Mouse (Mus musculus) liver, embryonic 11.5 days (tissue): Measurements from ENCODE around the gene Lbx1. TPM values are rescaled to one million over a fixed set of nuclear protein-coding genes. Genes with fewer than 3 reads are reported as not detected.

Experiments used
- ATAC-seq: fragments of 200-750 bp; cut with Nextera tagmentation; replicated peaks from 2 replicates; pipeline ENCODE4 v1.8.0; 2017; ENCODE audit warnings: moderate number of reproducible peaks, mild to moderate bottlenecking, moderate TSS enrichment, moderate library complexity; ENCODE audit not compliant: low FRiP score
- DNase-seq: peaks from one replicate; pipeline ENCODE4 v3.0.0-alpha.2; 2017; ENCODE audit warnings: low spot score
- H3K27ac ChIP-seq: fragments of 300-500 bp; sonication (generic); 2 replicates; pipeline ENCODE4 v1.5.1; 2014; ENCODE audit warnings: mild to moderate bottlenecking, low read depth, low read length, control low read depth
- H3K27me3 ChIP-seq: fragments of 300-500 bp; sonication (generic); replicated peaks from 2 replicates; pipeline ENCODE4 v1.6.1; 2014; ENCODE audit warnings: low read length, mixed read lengths; ENCODE audit not compliant: control insufficient read depth, insufficient read depth
- H3K36me3 ChIP-seq: fragments of 300-500 bp; sonication (generic); 2 replicates; pipeline ENCODE4 v1.6.1; 2014; ENCODE audit warnings: mild to moderate bottlenecking, low read length, moderate library complexity, mixed read lengths; ENCODE audit not compliant: control insufficient read depth, insufficient read depth
- H3K4me1 ChIP-seq: fragments of 300-500 bp; sonication (generic); replicated peaks from 2 replicates; pipeline ENCODE4 v1.6.1; 2014; ENCODE audit warnings: low read length, mixed read lengths; ENCODE audit not compliant: control insufficient read depth, insufficient read depth
- H3K4me2 ChIP-seq: fragments of 300-500 bp; sonication (generic); 2 replicates; pipeline ENCODE4 v1.6.1; 2014; ENCODE audit warnings: mild to moderate bottlenecking, control low read depth, moderate library complexity
- H3K4me3 ChIP-seq: fragments of 300-500 bp; sonication (generic); 2 replicates; pipeline ENCODE4 v1.5.1; 2014; ENCODE audit warnings: low read depth, low read length, control low read depth
- H3K9ac ChIP-seq: fragments of 300-500 bp; sonication (generic); 2 replicates; pipeline ENCODE4 v1.6.1; 2014; ENCODE audit warnings: low read depth, low read length, control low read depth
- H3K9me3 ChIP-seq: fragments of 300-500 bp; sonication (generic); 2 replicates; pipeline ENCODE4 v1.6.1; 2016; ENCODE audit warnings: low read length, inconsistent platforms, mixed read lengths; ENCODE audit not compliant: control insufficient read depth
- WGBS: fragments of 180-500 bp; shearing (Covaris S2); extraction: QIAGEN DNeasy Blood & Tissue Kit; methylation state at CpG from one replicate; pipeline ENCODE4 v1.1.7; 2014; 5-methylcytosine and 5-hydroxymethylcytosine counted together
- polyA plus RNA-seq: library from polyadenylated mRNA; unstranded; fragments of >200 nt; fragmentation: Nextera tagmentation; extraction: Ambion mirVana; gene quantifications from 2 replicates; pipeline ENCODE4 v1.2.1, GENCODE M21; 2014

The Lbx1 gene
- polyA plus RNA-seq, 1 experiment from 2014 or later, result 0.58 TPM

- Histone ChIP-seq H3K27me3 (peaks cover 100% of the 10 kb centered on the region), H3K4me3 (peak overlapping the region; percentile 5; the same call in 1 of the 2 replicates), H3K9ac (no peak overlapping the region), H3K4me2 (peak overlapping the region; percentile 9; the same call in 1 of the 2 replicates), H3K36me3 (no peaks in the 10 kb centered on the region), H3K9me3 (no peaks in the 10 kb centered on the region), H3K27ac (no peak overlapping the region), H3K4me1 (peaks cover 9% of the 10 kb centered on the region)
- no peak for DNase-seq
- ATAC-seq, result no peak
- WGBS, result 2% methylated on average over 44 of the region's 44 CpGs
These were observed 4.1 kb downstream of the Lbx1 start for GRCm38 (mm10) chr19:45231383-45232035.

GRCm38 (mm10) chr19:45230848-45231382 is 4.7 kb downstream of the Lbx1 start:
- no peak for DNase-seq
- no peak overlapping the region for H3K27ac ChIP-seq
- peak overlapping the region; percentile 8; the same call in 1 of the 2 replicates for H3K4me2 ChIP-seq
- no peaks in the 10 kb centered on the region for H3K9me3 ChIP-seq
- peak overlapping the region; percentile 5; the same call in 1 of the 2 replicates for H3K4me3 ChIP-seq
- peaks cover 100% of the 10 kb centered on the region for H3K27me3 ChIP-seq
- no peaks in the 10 kb centered on the region for H3K36me3 ChIP-seq
- H3K4me1 ChIP-seq, result peaks cover 9% of the 10 kb centered on the region
- 3% methylated on average over 37 of the region's 51 CpGs for WGBS
- no peak overlapping the region for H3K9ac ChIP-seq
- no peak for ATAC-seq

GRCm38 (mm10) chr19:45230201-45230611 is 5.4 kb downstream of the Lbx1 start:
- Histone ChIP-seq H3K9ac (no peak overlapping the region), H3K27me3 (peaks cover 100% of the 10 kb centered on the region), H3K27ac (no peak overlapping the region), H3K36me3 (no peaks in the 10 kb centered on the region), H3K4me2 (no peak overlapping the region; the same call in 1 of the 2 replicates), H3K4me1 (peaks cover 9% of the 10 kb centered on the region), H3K4me3 (no peak overlapping the region), H3K9me3 (no peaks in the 10 kb centered on the region)
- whole genome bisulfite sequencing, result 2% methylated on average over 20 of the region's 20 CpGs
- no peak for DNase-seq
- ATAC-seq, result no peak

GRCm38 (mm10) chr19:45229378-45230135 is 6.1 kb downstream of the Lbx1 start:
- no peak overlapping the region for H3K27ac ChIP-seq
- no peaks in the 10 kb centered on the region for H3K36me3 ChIP-seq
- no peak overlapping the region for H3K9ac ChIP-seq
- H3K9me3 ChIP-seq, result no peaks in the 10 kb centered on the region
- DNase-seq (no peak), ATAC-seq (no peak)
- peak overlapping the region; percentile 29 for H3K4me3 ChIP-seq
- peak overlapping the region; percentile 46 for H3K4me2 ChIP-seq
- WGBS, result under 1% methylated on average over 33 of the region's 33 CpGs
- peaks cover 100% of the 10 kb centered on the region for H3K27me3 ChIP-seq
- peaks cover 5% of the 10 kb centered on the region; the same call in 1 of the 2 replicates for H3K4me1 ChIP-seq

- H3K4me3 ChIP-seq, result no peak overlapping the region
- DNase-seq (no peak), ATAC-seq (no peak)
- H3K4me1 ChIP-seq, result peaks cover 5% of the 10 kb centered on the region; the same call in 1 of the 2 replicates
- H3K36me3 ChIP-seq, result no peaks in the 10 kb centered on the region
- H3K27ac ChIP-seq, result no peak overlapping the region
- H3K27me3 ChIP-seq, result peaks cover 100% of the 10 kb centered on the region
- H3K9ac ChIP-seq, result no peak overlapping the region
- 5% methylated on average over 4 of the region's 4 CpGs for WGBS
- no peaks in the 10 kb centered on the region for H3K9me3 ChIP-seq
- no peak overlapping the region for H3K4me2 ChIP-seq
These were observed 6.8 kb downstream of the Lbx1 start for GRCm38 (mm10) chr19:45228781-45229180.

GRCm38 (mm10) chr19:45228097-45228496 is 7.5 kb downstream of the Lbx1 start:
- H3K9me3 ChIP-seq, result no peaks in the 10 kb centered on the region
- DNase-seq (no peak), ATAC-seq (no peak)
- peaks cover 5% of the 10 kb centered on the region; the same call in 1 of the 2 replicates for H3K4me1 ChIP-seq
- no peak overlapping the region for H3K9ac ChIP-seq
- H3K27ac ChIP-seq, result no peak overlapping the region
- WGBS, result 7% methylated on average over 11 of the region's 12 CpGs
- no peak overlapping the region for H3K4me2 ChIP-seq
- peaks cover 100% of the 10 kb centered on the region for H3K27me3 ChIP-seq
- no peak overlapping the region for H3K4me3 ChIP-seq
- H3K36me3 ChIP-seq, result no peaks in the 10 kb centered on the region

- Histone ChIP-seq H3K4me1 (peaks cover 5% of the 10 kb centered on the region; the same call in 1 of the 2 replicates), H3K27ac (no peak overlapping the region), H3K4me3 (no peak overlapping the region), H3K27me3 (peaks cover 100% of the 10 kb centered on the region), H3K9me3 (no peaks in the 10 kb centered on the region), H3K9ac (no peak overlapping the region), H3K4me2 (no peak overlapping the region), H3K36me3 (no peaks in the 10 kb centered on the region)
- no peak for ATAC-seq
- no peak for DNase-seq
- 10% methylated on average over 1 of the region's 1 CpGs for WGBS
These were observed 7.9 kb downstream of the Lbx1 start for GRCm38 (mm10) chr19:45227671-45228070.

- Histone ChIP-seq H3K4me1 (peaks cover 5% of the 10 kb centered on the region; the same call in 1 of the 2 replicates), H3K36me3 (no peaks in the 10 kb centered on the region), H3K27ac (no peak overlapping the region), H3K4me2 (no peak overlapping the region), H3K9me3 (no peaks in the 10 kb centered on the region), H3K27me3 (peaks cover 100% of the 10 kb centered on the region), H3K4me3 (no peak overlapping the region), H3K9ac (no peak overlapping the region)
- ATAC-seq, result no peak
- 10% methylated on average over 3 of the region's 3 CpGs for WGBS
- DNase-seq, result no peak
These were observed 8.6 kb downstream of the Lbx1 start for GRCm38 (mm10) chr19:45227049-45227448.
